Comparison of ENCODE assay signal across 14 mouse cellular contexts in genomic region chr1:91624531-91625300, GRCm38 (mm10).
A peak's percentile ranks its signal among the peaks of the same experiment; 100 is the strongest.
DNase-seq lines count a peak whose midpoint lies in the region; ATAC-seq lines count a peak whose summit lies in the region.
"Had no signal": no experiment of that assay in that cellular context is flagged by ENCODE, and none has a peak within 500 bp of the region (broad histone marks: within the 10 kb centered on the region; RNA-seq: fewer than 3 reads in every experiment).

No protein-coding gene starts in this region.

- peak; percentile 20 for DNase-seq in forebrain, embryonic 14.5 days (ENCODE audit: low spot score)
- peak; percentile 26 for DNase-seq in midbrain, embryonic 14.5 days
- no peak for DNase-seq in midbrain, embryonic 10.5 days (ENCODE audit: low spot score)
- DNase-seq in skeletal muscle tissue, adult 2 months (ENCODE audit: low read depth, low spot score): peak; percentile 11
- no peak for DNase-seq in cerebellum, adult 11 months
- DNase-seq: kidney, adult 8-10 months; kidney, postnatal 4 days had no signal

- H3K9me3 ChIP-seq in forebrain, embryonic 14.5 days (replicated peaks; ENCODE audit: control insufficient read depth, low read length): no peaks in the 10 kb centered on the region
- no peaks in the 10 kb centered on the region for H3K9me3 ChIP-seq in forebrain, embryonic 16.5 days (ENCODE audit: control insufficient read depth, low read length)
- H3K9me3 ChIP-seq in midbrain, embryonic 14.5 days (ENCODE audit: control insufficient read depth, low read length): no peaks in the 10 kb centered on the region
- H3K9me3 ChIP-seq in midbrain, embryonic 10.5 days (replicated peaks): no peaks in the 10 kb centered on the region
- H3K9me3 ChIP-seq in embryonic facial prominence, embryonic 13.5 days: no peaks in the 10 kb centered on the region
- H3K9me3 ChIP-seq: hindbrain, embryonic 12.5 days; megakaryocyte, embryonic 14.5 days; neural tube, embryonic 12.5 days had no signal

- H3K27ac ChIP-seq in forebrain, embryonic 14.5 days (ENCODE audit: low read depth, low read length): no peak overlapping the region
- H3K27ac ChIP-seq in forebrain, embryonic 16.5 days (ENCODE audit: low read length): no peak overlapping the region
- no peak overlapping the region for H3K27ac ChIP-seq in midbrain, embryonic 14.5 days (replicated peaks; ENCODE audit: low read depth, low read length)
- no peak overlapping the region for H3K27ac ChIP-seq in midbrain, embryonic 10.5 days (replicated peaks)
- peak overlapping the region; percentile 78 for H3K27ac ChIP-seq in embryonic facial prominence, embryonic 13.5 days
- H3K27ac ChIP-seq: hindbrain, embryonic 12.5 days; neural tube, embryonic 12.5 days had no signal

- H3K4me3 ChIP-seq in forebrain, embryonic 14.5 days (ENCODE audit: low read depth, low read length): no peak overlapping the region
- H3K4me3 ChIP-seq in forebrain, embryonic 16.5 days (replicated peaks; ENCODE audit: low read length): no peak overlapping the region
- H3K4me3 ChIP-seq in midbrain, embryonic 14.5 days (replicated peaks; ENCODE audit: low read depth, low read length): no peak overlapping the region
- no peak overlapping the region for H3K4me3 ChIP-seq in midbrain, embryonic 10.5 days
- no peak overlapping the region for H3K4me3 ChIP-seq in embryonic facial prominence, embryonic 13.5 days
- H3K4me3 ChIP-seq: hindbrain, embryonic 12.5 days; megakaryocyte, embryonic 14.5 days; neural tube, embryonic 12.5 days had no signal

- no peaks in the 10 kb centered on the region for H3K4me1 ChIP-seq in forebrain, embryonic 14.5 days (ENCODE audit: control insufficient read depth, insufficient read depth, low read length)
- no peaks in the 10 kb centered on the region for H3K4me1 ChIP-seq in forebrain, embryonic 16.5 days (replicated peaks; ENCODE audit: control insufficient read depth, insufficient read depth, low read length)
- H3K4me1 ChIP-seq in midbrain, embryonic 14.5 days (ENCODE audit: control insufficient read depth, insufficient read depth, low read length): no peaks in the 10 kb centered on the region
- H3K4me1 ChIP-seq in midbrain, embryonic 10.5 days: peaks cover 11% of the 10 kb centered on the region; the same call in 1 of the 2 replicates
- H3K4me1 ChIP-seq in embryonic facial prominence, embryonic 13.5 days: peaks cover 26% of the 10 kb centered on the region
- H3K4me1 ChIP-seq: megakaryocyte, embryonic 14.5 days; neural tube, embryonic 12.5 days had no signal

- no peaks in the 10 kb centered on the region for H3K27me3 ChIP-seq in forebrain, embryonic 14.5 days (replicated peaks; ENCODE audit: control insufficient read depth, insufficient read depth, low read length)
- no peaks in the 10 kb centered on the region for H3K27me3 ChIP-seq in forebrain, embryonic 16.5 days (replicated peaks; ENCODE audit: control insufficient read depth, insufficient read depth, low read length)
- no peaks in the 10 kb centered on the region for H3K27me3 ChIP-seq in midbrain, embryonic 14.5 days (ENCODE audit: control insufficient read depth, insufficient read depth, low read length)
- no peaks in the 10 kb centered on the region for H3K27me3 ChIP-seq in midbrain, embryonic 10.5 days (ENCODE audit: low read depth, poor library complexity, severe bottlenecking)
- no peaks in the 10 kb centered on the region for H3K27me3 ChIP-seq in embryonic facial prominence, embryonic 13.5 days
- H3K27me3 ChIP-seq: neural tube, embryonic 12.5 days had no signal

- H3K36me3 ChIP-seq in forebrain, embryonic 14.5 days (ENCODE audit: control insufficient read depth, insufficient read depth, low read length): no peaks in the 10 kb centered on the region
- H3K36me3 ChIP-seq in forebrain, embryonic 16.5 days (ENCODE audit: control insufficient read depth, insufficient read depth): no peaks in the 10 kb centered on the region
- no peaks in the 10 kb centered on the region for H3K36me3 ChIP-seq in midbrain, embryonic 14.5 days (ENCODE audit: control insufficient read depth, insufficient read depth, low read length)
- H3K36me3 ChIP-seq in midbrain, embryonic 10.5 days: no peaks in the 10 kb centered on the region
- no peaks in the 10 kb centered on the region for H3K36me3 ChIP-seq in embryonic facial prominence, embryonic 13.5 days
- H3K36me3 ChIP-seq: hindbrain, embryonic 12.5 days; neural tube, embryonic 12.5 days had no signal

- H3K9ac ChIP-seq in forebrain, embryonic 14.5 days (ENCODE audit: low read length): no peak overlapping the region
- H3K9ac ChIP-seq in forebrain, embryonic 16.5 days (replicated peaks; ENCODE audit: low read depth, low read length): no peak overlapping the region
- no peak overlapping the region for H3K9ac ChIP-seq in midbrain, embryonic 14.5 days (replicated peaks; ENCODE audit: low read length)
- H3K9ac ChIP-seq in embryonic facial prominence, embryonic 13.5 days: no peak overlapping the region
- H3K9ac ChIP-seq: hindbrain, embryonic 12.5 days; neural tube, embryonic 12.5 days had no signal

- no peak overlapping the region for H3K4me2 ChIP-seq in forebrain, embryonic 14.5 days (ENCODE audit: low read length)
- H3K4me2 ChIP-seq in forebrain, embryonic 16.5 days (ENCODE audit: low read length): no peak overlapping the region
- H3K4me2 ChIP-seq in midbrain, embryonic 14.5 days (ENCODE audit: low read length): no peak overlapping the region
- H3K4me2 ChIP-seq in embryonic facial prominence, embryonic 13.5 days: no peak overlapping the region
- H3K4me2 ChIP-seq: hindbrain, embryonic 12.5 days; liver, embryonic 11.5 days; neural tube, embryonic 12.5 days had no signal

- ATAC-seq in forebrain, embryonic 14.5 days: no peak
- ATAC-seq in forebrain, embryonic 16.5 days: no peak
- no peak for ATAC-seq in midbrain, embryonic 14.5 days (ENCODE audit: low FRiP score, low TSS enrichment)
- no peak for ATAC-seq in embryonic facial prominence, embryonic 13.5 days (ENCODE audit: insufficient number of reproducible peaks, insufficient read depth, low FRiP score, low TSS enrichment, low read depth)
- ATAC-seq in megakaryocyte-erythroid progenitor cell, adult 5-6 weeks (replicated peaks; ENCODE audit: low FRiP score, low TSS enrichment, poor library complexity, severe bottlenecking): no peak

- 78% methylated on average over 11 of the region's 11 CpGs for WGBS in forebrain, embryonic 14.5 days
- 67% methylated on average over 11 of the region's 11 CpGs for WGBS in forebrain, embryonic 16.5 days
- 67% methylated on average over 11 of the region's 11 CpGs for WGBS in midbrain, embryonic 14.5 days
- WGBS in midbrain, embryonic 10.5 days: 78% methylated on average over 11 of the region's 11 CpGs
- 61% methylated on average over 11 of the region's 11 CpGs for WGBS in embryonic facial prominence, embryonic 13.5 days

Comparison
In these comparisons a context has a peak if more than half of its experiments do, and no peak if none do; other contexts are left out.
1. DNase-seq: peak in forebrain, embryonic 14.5 days (single experiment), midbrain, embryonic 14.5 days (single experiment) and skeletal muscle tissue, adult 2 months (single experiment); none in midbrain, embryonic 10.5 days (single experiment) and cerebellum, adult 11 months (single experiment).